Mouse (Mus musculus) forebrain, embryonic 13.5 days (tissue): ENCODE measurements around the gene Kcnip1. TPM values are rescaled to one million over a fixed set of nuclear protein-coding genes. Genes with fewer than 3 reads are reported as not detected.

Experiments used
- ATAC-seq: fragments of 200-750 bp; cut with Nextera tagmentation; 2 replicates; pipeline ENCODE4 v1.8.0; 2017
- H3K27ac ChIP-seq: fragments of 300-500 bp; sonication (generic); 2 replicates; pipeline ENCODE4 v1.5.1; 2015; ENCODE audit warnings: inconsistent platforms, mild to moderate bottlenecking, moderate library complexity
- H3K27me3 ChIP-seq: fragments of 300-500 bp; sonication (generic); 2 replicates; pipeline ENCODE4 v1.6.1; 2015; ENCODE audit warnings: mild to moderate bottlenecking, inconsistent platforms
- H3K36me3 ChIP-seq: fragments of 300-500 bp; sonication (generic); 2 replicates; pipeline ENCODE4 v1.6.1; 2015; ENCODE audit warnings: mild to moderate bottlenecking, inconsistent platforms; ENCODE audit not compliant: poor library complexity, severe bottlenecking
- H3K4me1 ChIP-seq: fragments of 300-500 bp; sonication (generic); 2 replicates; pipeline ENCODE4 v1.6.1; 2015; ENCODE audit warnings: inconsistent platforms
- H3K4me2 ChIP-seq: fragments of 300-500 bp; sonication (generic); 2 replicates; pipeline ENCODE4 v1.6.1; 2015; ENCODE audit warnings: inconsistent platforms, mild to moderate bottlenecking, moderate library complexity
- H3K4me3 ChIP-seq: fragments of 300-500 bp; sonication (generic); 2 replicates; pipeline ENCODE4 v1.5.1; 2015; ENCODE audit warnings: mild to moderate bottlenecking, inconsistent platforms
- H3K9ac ChIP-seq: fragments of 300-500 bp; sonication (generic); 2 replicates; pipeline ENCODE4 v1.6.1; 2015; ENCODE audit warnings: mild to moderate bottlenecking, inconsistent platforms
- H3K9me3 ChIP-seq: fragments of 300-500 bp; sonication (generic); replicated peaks from 2 replicates; pipeline ENCODE4 v1.6.1; 2016; ENCODE audit warnings: inconsistent platforms
- WGBS: fragments of 180-500 bp; shearing (Covaris S2); methylation state at CpG from one replicate; pipeline ENCODE4 v1.1.7; 2015; 5-methylcytosine and 5-hydroxymethylcytosine counted together
- polyA plus RNA-seq: library from polyadenylated mRNA; unstranded; fragments of >200 nt; fragmentation: Nextera tagmentation; extraction: Ambion mirVana; gene quantifications from 2 replicates; pipeline ENCODE4 v1.2.1, GENCODE M21; 2015

The Kcnip1 gene
- polyA plus RNA-seq, 1 experiment from 2014 or later: 29.9 TPM

DNA sequence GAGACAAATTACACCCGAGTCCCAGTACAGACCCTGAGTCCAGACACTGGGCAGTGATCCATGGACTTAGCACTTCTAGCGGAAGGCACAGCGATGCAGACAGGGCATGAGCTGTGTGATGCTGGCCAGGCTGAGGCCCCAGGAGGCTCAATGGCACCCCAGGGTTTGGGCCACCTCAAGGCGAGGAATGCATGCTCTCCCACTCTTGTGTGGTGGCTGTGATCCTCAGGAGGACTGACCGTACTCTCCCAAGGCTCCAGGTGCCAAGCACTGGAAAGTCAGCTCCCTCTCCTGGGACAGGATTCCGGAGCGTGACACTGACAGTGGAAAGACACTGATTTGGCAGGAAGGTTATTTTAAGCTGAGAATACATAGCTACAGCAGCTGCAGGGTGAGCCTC, 79.9 kb downstream of the Kcnip1 start:
- WGBS: 84% methylated on average over 7 of the region's 7 CpGs
- Histone ChIP-seq H3K4me2 (no peak overlapping the region), H3K4me3 (no peak overlapping the region), H3K27me3 (no peaks in the 10 kb centered on the region), H3K36me3 (no peaks in the 10 kb centered on the region), H3K9me3 (no peaks in the 10 kb centered on the region), H3K4me1 (peaks cover 15% of the 10 kb centered on the region), H3K27ac (no peak overlapping the region), H3K9ac (no peak overlapping the region)
- no peak for ATAC-seq

DNA sequence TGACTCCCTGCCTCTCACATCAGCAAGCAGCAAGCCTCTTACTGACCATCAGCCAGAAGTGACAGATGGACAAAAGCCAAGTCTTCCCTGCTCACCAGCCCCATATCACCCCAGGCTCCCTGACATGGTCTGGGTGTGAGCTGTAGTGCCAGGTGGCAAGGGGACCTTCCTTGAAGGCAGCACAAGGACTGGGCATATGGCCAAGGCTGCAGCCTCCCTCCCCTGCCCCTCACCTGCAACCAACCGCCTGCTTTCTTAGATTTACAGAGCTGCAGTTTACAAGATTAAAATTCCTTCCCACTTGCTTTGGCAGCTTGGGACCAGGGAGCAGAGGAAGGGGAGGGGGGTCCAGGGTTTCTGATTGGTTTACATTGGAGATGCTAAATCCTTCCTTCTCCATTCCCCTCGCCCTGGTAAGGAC, 80.8 kb downstream of the Kcnip1 start:
- peaks cover 15% of the 10 kb centered on the region for H3K4me1 ChIP-seq
- no peak overlapping the region for H3K27ac ChIP-seq
- no peak overlapping the region for H3K9ac ChIP-seq
- no peak; the same call in 1 of the 2 replicates for ATAC-seq
- H3K4me3 ChIP-seq: no peak overlapping the region
- no peak overlapping the region for H3K4me2 ChIP-seq
- no peaks in the 10 kb centered on the region for H3K36me3 ChIP-seq
- H3K9me3 ChIP-seq: no peaks in the 10 kb centered on the region
- WGBS: 17% methylated on average over 2 of the region's 2 CpGs
- H3K27me3 ChIP-seq: no peaks in the 10 kb centered on the region

DNA sequence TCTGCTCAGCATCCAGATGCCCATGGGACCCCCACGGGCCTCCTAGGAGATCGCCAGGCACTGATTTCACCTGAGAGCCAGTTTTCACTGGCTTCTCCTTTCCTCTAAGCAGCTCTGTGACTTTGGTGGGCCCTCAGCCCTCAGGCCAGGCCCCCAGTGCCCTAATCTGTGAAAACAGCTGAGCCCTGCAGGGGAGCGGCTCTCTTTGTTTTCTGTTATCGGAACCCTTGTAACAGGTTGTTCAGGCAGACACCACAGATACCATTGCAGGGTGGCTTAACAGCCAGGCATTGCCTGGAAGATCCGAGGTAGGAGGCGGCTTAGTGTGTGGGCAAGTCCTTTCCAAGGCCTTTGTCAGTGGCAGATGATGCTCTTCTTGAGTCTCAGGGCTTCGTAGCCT, 82.0 kb downstream of the Kcnip1 start:
- ATAC-seq: no peak
- Histone ChIP-seq H3K27ac (no peak overlapping the region), H3K36me3 (no peaks in the 10 kb centered on the region), H3K4me1 (peaks cover 15% of the 10 kb centered on the region), H3K9me3 (no peaks in the 10 kb centered on the region), H3K4me3 (no peak overlapping the region), H3K9ac (no peak overlapping the region), H3K4me2 (no peak overlapping the region), H3K27me3 (no peaks in the 10 kb centered on the region)
- 40% methylated on average over 7 of the region's 7 CpGs for WGBS

DNA sequence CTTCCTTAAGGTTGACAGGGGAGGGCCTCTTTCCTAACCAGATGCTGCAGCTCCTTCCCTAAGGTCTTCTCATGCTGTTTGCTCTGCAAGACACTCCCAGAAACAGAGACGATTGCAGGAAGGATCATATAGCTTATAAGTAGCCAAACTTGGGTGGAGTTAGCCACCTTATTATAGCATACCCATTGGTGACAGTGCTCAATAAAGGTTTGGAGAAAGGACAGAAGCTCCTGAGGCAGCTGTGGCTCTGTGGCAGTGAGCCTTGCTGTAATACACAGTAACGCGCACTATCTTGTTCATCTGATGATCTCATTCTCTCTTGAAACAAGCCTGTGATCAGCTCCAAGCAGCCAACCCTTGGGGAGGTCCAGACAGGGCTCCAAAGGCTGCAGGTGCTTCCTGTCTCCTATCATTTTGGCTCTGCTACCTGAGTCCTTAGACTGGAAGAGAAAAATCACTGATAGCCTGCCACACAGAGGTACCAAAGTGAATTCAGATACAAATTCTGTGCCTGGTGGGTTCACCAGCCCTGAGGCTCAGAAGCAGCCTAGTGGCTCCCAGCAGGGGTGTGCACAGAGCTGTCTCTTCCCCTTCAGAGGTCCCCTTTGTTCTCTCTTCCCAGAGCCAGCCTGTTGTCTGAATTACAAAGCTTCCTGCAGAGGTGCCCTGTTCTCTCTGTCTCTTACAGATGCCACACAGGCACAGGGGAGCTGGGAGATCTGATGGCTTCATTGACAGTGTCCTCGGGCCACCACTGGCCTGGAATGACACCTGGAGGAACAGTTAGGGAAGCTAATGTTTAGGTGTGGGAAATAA, 84.4 kb downstream of the Kcnip1 start:
- no peak for ATAC-seq
- H3K9ac ChIP-seq: no peak overlapping the region
- peaks cover 15% of the 10 kb centered on the region for H3K4me1 ChIP-seq
- WGBS: 67% methylated on average over 4 of the region's 4 CpGs
- no peak overlapping the region for H3K27ac ChIP-seq
- H3K9me3 ChIP-seq: no peaks in the 10 kb centered on the region
- no peaks in the 10 kb centered on the region for H3K36me3 ChIP-seq
- H3K4me2 ChIP-seq: no peak overlapping the region
- no peaks in the 10 kb centered on the region for H3K27me3 ChIP-seq
- H3K4me3 ChIP-seq: no peak overlapping the region

DNA sequence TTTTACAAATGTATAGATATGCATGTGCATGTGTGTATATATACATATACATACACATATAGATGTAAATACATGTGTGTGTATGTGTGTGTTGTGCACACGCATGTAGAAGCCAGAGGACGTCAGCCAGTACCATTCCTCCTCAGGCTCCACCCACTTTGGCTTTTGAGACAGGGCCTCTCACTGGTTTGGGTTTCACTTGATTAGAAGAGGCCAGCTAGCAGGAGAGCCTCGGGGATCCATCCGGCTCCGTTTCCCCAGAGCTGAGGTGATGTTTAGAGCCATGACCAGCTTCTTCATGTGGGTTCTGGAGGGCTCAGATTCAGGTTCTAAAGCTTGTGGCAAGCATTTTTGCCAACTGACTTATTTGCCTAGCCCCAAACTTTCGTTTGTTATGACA, 89.5 kb downstream of the Kcnip1 start:
- Histone ChIP-seq H3K4me3 (no peak overlapping the region), H3K9ac (no peak overlapping the region), H3K27ac (no peak overlapping the region), H3K27me3 (no peaks in the 10 kb centered on the region), H3K9me3 (no peaks in the 10 kb centered on the region), H3K36me3 (no peaks in the 10 kb centered on the region), H3K4me2 (no peak overlapping the region), H3K4me1 (no peaks in the 10 kb centered on the region)
- ATAC-seq: no peak
- 62% methylated on average over 6 of the region's 6 CpGs for WGBS

DNA sequence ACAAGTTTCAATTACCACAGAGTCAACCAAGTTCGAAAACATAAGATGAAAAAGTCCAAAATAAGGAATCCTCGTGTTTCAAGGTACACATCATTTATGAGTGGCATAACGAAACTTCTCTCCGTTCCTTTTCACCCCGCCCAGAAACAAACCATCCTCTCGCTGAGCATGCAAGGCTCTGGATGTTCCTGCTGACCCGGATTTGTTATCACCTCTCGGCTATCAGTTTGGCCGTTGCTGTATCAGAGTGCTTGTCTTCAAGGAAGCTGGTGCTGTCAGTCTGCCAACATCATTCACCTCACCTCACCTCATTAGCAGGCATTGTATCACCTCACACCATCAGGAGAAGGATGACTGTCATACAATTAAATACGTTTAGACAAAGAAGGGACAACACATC, 90.6 kb downstream of the Kcnip1 start:
- no peaks in the 10 kb centered on the region for H3K9me3 ChIP-seq
- no peak overlapping the region for H3K4me2 ChIP-seq
- no peak overlapping the region for H3K9ac ChIP-seq
- 88% methylated on average over 10 of the region's 10 CpGs for WGBS
- ATAC-seq: no peak
- H3K36me3 ChIP-seq: no peaks in the 10 kb centered on the region
- no peaks in the 10 kb centered on the region for H3K27me3 ChIP-seq
- H3K4me3 ChIP-seq: no peak overlapping the region
- H3K4me1 ChIP-seq: no peaks in the 10 kb centered on the region
- H3K27ac ChIP-seq: no peak overlapping the region

DNA sequence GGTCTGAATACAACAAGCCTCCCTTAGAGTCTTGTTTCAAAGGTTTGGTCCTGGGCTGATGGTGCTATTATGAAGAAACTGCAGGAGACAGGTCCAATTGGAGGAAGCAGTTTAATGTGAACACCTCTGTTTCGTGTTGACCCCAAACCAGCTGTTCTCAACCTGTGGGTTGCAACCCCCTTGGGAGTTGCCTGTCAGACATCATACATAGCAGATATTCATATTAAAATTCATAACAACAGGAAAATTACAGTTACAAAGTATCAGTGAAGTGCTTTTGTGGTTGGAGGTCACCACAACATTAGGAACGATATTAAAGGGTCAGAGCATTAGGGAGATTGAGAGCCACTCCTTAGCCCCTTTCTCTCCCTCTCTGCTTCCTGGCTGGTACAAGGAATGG, 91.2 kb downstream of the Kcnip1 start:
- H3K9ac ChIP-seq: no peak overlapping the region
- H3K27me3 ChIP-seq: no peaks in the 10 kb centered on the region
- no peak overlapping the region for H3K4me2 ChIP-seq
- H3K27ac ChIP-seq: no peak overlapping the region
- H3K4me1 ChIP-seq: no peaks in the 10 kb centered on the region
- no peaks in the 10 kb centered on the region for H3K9me3 ChIP-seq
- H3K4me3 ChIP-seq: no peak overlapping the region
- no peak for ATAC-seq
- 72% methylated on average over 2 of the region's 2 CpGs for WGBS
- H3K36me3 ChIP-seq: no peaks in the 10 kb centered on the region

DNA sequence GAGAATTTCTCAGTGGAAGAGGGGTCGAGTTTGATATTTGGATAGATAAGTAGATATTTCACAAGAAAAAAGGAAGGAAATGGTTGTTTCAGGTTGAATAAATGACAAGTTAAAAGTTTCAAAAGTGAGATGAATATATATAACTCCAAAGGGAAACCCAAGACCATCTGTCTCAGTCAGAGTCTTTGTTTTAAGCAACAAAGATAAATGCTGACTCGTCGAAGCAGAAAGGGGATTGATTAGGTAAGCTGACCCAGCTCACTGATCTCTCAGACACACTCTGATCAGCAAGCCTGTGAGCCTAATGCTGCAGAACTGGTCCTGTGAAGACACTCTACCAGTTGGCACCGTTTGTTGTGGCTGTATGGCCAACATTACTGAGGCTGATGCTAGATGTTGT, 101.9 kb downstream of the Kcnip1 start:
- 79% methylated on average over 4 of the region's 4 CpGs for WGBS
- H3K27me3 ChIP-seq: no peaks in the 10 kb centered on the region
- no peak for ATAC-seq
- H3K27ac ChIP-seq: no peak overlapping the region
- H3K4me3 ChIP-seq: no peak overlapping the region
- H3K9me3 ChIP-seq: no peaks in the 10 kb centered on the region; the same call in 1 of the 2 replicates
- no peak overlapping the region for H3K9ac ChIP-seq
- H3K4me2 ChIP-seq: no peak overlapping the region
- no peaks in the 10 kb centered on the region for H3K36me3 ChIP-seq
- H3K4me1 ChIP-seq: no peaks in the 10 kb centered on the region

DNA sequence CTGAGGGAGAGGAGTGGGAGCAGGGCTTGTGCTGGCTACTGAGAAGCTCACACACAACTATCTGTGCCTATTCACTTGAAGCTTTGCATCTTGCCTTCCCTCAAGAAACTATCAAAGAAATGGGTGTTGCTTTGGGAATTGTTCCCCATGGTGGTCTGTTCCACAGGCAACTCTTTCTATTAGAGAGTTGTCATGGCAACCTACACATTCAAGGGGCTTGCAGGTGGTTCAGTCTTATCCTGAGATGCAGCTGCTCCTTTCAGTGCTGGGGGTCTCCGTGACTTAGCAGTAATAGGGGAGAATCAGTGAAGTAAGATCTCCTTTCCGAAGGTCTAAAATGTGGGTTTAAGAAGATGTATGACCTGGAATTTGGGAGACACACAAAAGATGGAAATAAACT, 102.6 kb downstream of the Kcnip1 start:
- no peak for ATAC-seq
- Histone ChIP-seq H3K4me3 (no peak overlapping the region), H3K36me3 (no peaks in the 10 kb centered on the region), H3K9me3 (no peaks in the 10 kb centered on the region; the same call in 1 of the 2 replicates), H3K4me1 (no peaks in the 10 kb centered on the region), H3K27ac (no peak overlapping the region), H3K27me3 (no peaks in the 10 kb centered on the region), H3K4me2 (no peak overlapping the region), H3K9ac (no peak overlapping the region)
- WGBS: 44% methylated on average over 2 of the region's 2 CpGs

DNA sequence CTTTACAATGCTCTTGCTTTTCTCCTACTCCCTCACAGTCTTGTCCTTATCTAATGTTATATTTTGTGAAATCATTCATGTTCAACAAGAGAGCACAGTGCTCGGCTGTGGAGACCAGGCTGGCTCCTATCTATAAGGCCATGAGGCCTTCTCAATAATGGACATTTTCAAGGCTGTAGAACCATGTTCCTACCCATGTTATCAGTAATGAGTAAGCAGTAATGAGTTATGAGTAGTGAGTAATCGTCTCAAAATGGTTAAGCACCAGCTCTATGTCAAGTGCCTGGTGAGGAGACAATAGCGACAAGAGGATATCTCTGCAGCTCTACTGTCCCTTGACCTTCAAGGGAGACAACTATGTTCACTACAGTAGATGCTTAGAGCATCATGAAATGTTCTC, 105.3 kb downstream of the Kcnip1 start:
- H3K4me2 ChIP-seq: no peak overlapping the region
- 89% methylated on average over 3 of the region's 3 CpGs for WGBS
- no peak for ATAC-seq

DNA sequence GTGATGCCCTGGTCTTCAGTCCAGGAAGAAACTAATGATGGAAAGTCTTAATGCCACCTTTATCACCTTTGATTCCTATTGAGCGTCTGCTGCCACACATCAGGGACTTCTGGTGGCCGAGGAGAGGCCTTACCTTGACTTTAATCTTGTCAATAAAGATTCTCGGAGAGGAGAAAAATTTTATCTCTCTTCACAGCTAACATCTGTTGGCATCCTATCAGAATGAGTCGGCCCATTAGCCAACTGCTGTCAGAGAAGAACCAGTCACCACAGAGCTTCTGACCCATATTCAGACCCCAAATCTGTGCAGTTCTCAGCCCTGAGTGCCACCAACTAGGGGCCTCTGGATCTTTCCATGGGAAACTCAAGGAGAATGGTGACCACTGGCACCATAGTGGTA, 107.0 kb downstream of the Kcnip1 start:
- Histone ChIP-seq H3K36me3 (no peaks in the 10 kb centered on the region), H3K27me3 (no peaks in the 10 kb centered on the region), H3K27ac (no peak overlapping the region), H3K4me3 (no peak overlapping the region), H3K9ac (no peak overlapping the region), H3K4me2 (no peak overlapping the region), H3K9me3 (no peaks in the 10 kb centered on the region), H3K4me1 (no peaks in the 10 kb centered on the region)
- ATAC-seq: no peak
- WGBS: 87% methylated on average over 4 of the region's 4 CpGs

More for the DNA sequence above, 105.3 kb downstream of the Kcnip1 start:
- H3K4me1 ChIP-seq: no peaks in the 10 kb centered on the region
- H3K27ac ChIP-seq: no peak overlapping the region
- no peaks in the 10 kb centered on the region for H3K36me3 ChIP-seq
- no peak overlapping the region for H3K9ac ChIP-seq
- no peak overlapping the region for H3K4me3 ChIP-seq
- no peaks in the 10 kb centered on the region for H3K27me3 ChIP-seq
- no peaks in the 10 kb centered on the region; the same call in 1 of the 2 replicates for H3K9me3 ChIP-seq

DNA sequence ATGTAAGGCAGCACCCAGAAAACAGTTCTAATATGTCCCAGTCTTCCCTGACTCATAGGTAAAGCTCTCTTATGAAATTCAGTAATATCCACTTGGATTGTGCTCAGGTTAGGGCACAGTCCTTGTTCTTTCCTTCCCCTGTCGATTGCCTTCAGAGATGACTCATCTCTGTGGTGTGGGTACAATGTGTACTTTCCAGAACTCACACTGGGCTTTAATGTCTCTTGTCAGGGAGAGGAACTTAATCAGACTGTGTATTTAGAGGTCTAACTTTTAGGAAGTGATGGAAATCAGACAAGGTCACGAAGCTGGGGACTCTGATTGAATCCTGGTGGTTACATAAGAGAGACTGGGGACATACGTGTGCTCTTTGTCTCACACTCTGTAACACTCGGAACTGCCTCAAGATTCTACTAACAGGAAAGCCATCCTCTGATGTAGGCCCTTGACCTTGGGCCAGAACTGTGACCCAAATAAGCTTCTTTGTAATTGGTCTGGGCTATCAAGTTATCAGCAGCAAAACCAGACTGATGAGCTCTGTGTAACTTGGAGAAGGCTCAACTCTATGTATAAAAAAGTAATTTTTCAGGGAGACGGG, 110.1 kb downstream of the Kcnip1 start:
- 89% methylated on average over 5 of the region's 5 CpGs for WGBS
- H3K4me3 ChIP-seq: no peak overlapping the region
- H3K4me1 ChIP-seq: no peaks in the 10 kb centered on the region
- H3K9me3 ChIP-seq: no peaks in the 10 kb centered on the region
- H3K9ac ChIP-seq: no peak overlapping the region
- no peak for ATAC-seq
- no peaks in the 10 kb centered on the region for H3K27me3 ChIP-seq
- H3K4me2 ChIP-seq: no peak overlapping the region
- no peak overlapping the region for H3K27ac ChIP-seq
- no peaks in the 10 kb centered on the region for H3K36me3 ChIP-seq

DNA sequence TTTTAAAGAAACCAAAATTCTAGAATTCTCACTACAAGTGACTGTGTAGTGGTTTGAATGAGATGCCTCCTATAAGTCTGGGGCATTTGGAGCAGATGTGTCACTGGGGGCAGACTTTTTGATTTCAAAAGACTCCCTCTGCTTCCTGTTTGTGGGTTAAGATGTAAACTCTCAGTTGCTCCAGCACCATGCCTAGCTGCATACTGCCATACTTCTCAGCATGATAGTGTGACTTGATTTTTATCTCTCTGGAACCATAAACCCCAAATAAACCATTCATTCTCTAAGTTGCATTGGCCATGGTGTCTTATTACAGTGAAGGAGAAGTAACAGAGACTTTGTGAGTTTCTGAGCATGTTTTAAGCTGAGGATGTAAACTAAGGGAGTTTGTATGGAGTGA, 118.0 kb downstream of the Kcnip1 start:
- no peak for ATAC-seq
- no peak overlapping the region for H3K27ac ChIP-seq
- H3K4me3 ChIP-seq: no peak overlapping the region
- no peak overlapping the region for H3K4me2 ChIP-seq
- H3K4me1 ChIP-seq: peaks cover 21% of the 10 kb centered on the region
- H3K36me3 ChIP-seq: no peaks in the 10 kb centered on the region
- no peaks in the 10 kb centered on the region for H3K27me3 ChIP-seq
- H3K9me3 ChIP-seq: peaks cover 5% of the 10 kb centered on the region; the same call in 1 of the 2 replicates
- H3K9ac ChIP-seq: no peak overlapping the region
